Mouse (Mus musculus) common myeloid progenitor, adult 5-6 weeks (primary cell): ENCODE measurements around the gene Trpc4ap. TPM values are rescaled to one million over a fixed set of nuclear protein-coding genes. Genes with fewer than 3 reads are reported as not detected.

Source experiments
- total RNA-seq: library from RNA; stranded (forward); fragments of 200-1000, 187-1606 nt; gene quantifications from 2 replicates; pipeline ENCODE4 v1.2.3, GENCODE M21; 2017

The Trpc4ap gene
- total RNA-seq, 1 experiment from 2014 or later, result 73.5 TPM

Other genes starting within 250 kb of the Trpc4ap start
- gene Ncoa6, start 218.5 kb downstream of the Trpc4ap start, total RNA-seq, result 13.4 and 25.5 TPM in 2 replicates
- 14.9 and 20.4 TPM in 2 replicates for gene Acss2, start 174.4 kb downstream of the Trpc4ap start, total RNA-seq
- 0.19 TPM in 1 of 2 replicates, not detected in the other for gene Ggt7, start 174.1 kb downstream of the Trpc4ap start, total RNA-seq
- gene Gss, start 99.6 kb downstream of the Trpc4ap start, total RNA-seq, result 18.4 and 22.5 TPM in 2 replicates
- 0.05 TPM in 1 of 2 replicates, not detected in the other for gene Myh7b, start 81.2 kb downstream of the Trpc4ap start, total RNA-seq
- 27.8 and 36.5 TPM in 2 replicates for gene Edem2, start 37.1 kb upstream of the Trpc4ap start, total RNA-seq
- not detected in 2 replicates for gene Gm17581, start 43.5 kb upstream of the Trpc4ap start, total RNA-seq
- 0.39 and 3.4 TPM in 2 replicates for gene Procr, start 58.7 kb upstream of the Trpc4ap start, total RNA-seq
- gene Mmp24, start 83.0 kb upstream of the Trpc4ap start, total RNA-seq, result 0.32 TPM in 1 of 2 replicates, not detected in the other
- 12.5 and 15.3 TPM in 2 replicates for gene BC029722, start 127.0 kb upstream of the Trpc4ap start, total RNA-seq
- gene Eif6, start 134.5 kb upstream of the Trpc4ap start, total RNA-seq, result 49.4 and 83.3 TPM in 2 replicates
- gene Fam83c, start 142.5 kb upstream of the Trpc4ap start, total RNA-seq, result not detected in 2 replicates
- gene Uqcc1, start 237.9 kb upstream of the Trpc4ap start, total RNA-seq, result 58.5 and 105 TPM in 2 replicates
- not detected in 2 replicates for gene Gm15557, start 248.3 kb upstream of the Trpc4ap start, total RNA-seq